Mouse (Mus musculus) stomach, adult 2 months (tissue): ENCODE data around the gene Ehmt1. TPM values are rescaled to one million over a fixed set of nuclear protein-coding genes. Genes with fewer than 3 reads are reported as not detected.

ENCODE experiments used
- polyA plus RNA-seq: library from polyadenylated mRNA; depleted of rRNA; stranded (reverse); fragments of >200 nt; gene quantifications from 2 replicates; pipeline ENCODE4 v1.2.3, GENCODE M21; 2012; rRNA removed

The Ehmt1 gene
- 19.1 and 23.2 TPM in 2 replicates for polyA plus RNA-seq

DNA sequence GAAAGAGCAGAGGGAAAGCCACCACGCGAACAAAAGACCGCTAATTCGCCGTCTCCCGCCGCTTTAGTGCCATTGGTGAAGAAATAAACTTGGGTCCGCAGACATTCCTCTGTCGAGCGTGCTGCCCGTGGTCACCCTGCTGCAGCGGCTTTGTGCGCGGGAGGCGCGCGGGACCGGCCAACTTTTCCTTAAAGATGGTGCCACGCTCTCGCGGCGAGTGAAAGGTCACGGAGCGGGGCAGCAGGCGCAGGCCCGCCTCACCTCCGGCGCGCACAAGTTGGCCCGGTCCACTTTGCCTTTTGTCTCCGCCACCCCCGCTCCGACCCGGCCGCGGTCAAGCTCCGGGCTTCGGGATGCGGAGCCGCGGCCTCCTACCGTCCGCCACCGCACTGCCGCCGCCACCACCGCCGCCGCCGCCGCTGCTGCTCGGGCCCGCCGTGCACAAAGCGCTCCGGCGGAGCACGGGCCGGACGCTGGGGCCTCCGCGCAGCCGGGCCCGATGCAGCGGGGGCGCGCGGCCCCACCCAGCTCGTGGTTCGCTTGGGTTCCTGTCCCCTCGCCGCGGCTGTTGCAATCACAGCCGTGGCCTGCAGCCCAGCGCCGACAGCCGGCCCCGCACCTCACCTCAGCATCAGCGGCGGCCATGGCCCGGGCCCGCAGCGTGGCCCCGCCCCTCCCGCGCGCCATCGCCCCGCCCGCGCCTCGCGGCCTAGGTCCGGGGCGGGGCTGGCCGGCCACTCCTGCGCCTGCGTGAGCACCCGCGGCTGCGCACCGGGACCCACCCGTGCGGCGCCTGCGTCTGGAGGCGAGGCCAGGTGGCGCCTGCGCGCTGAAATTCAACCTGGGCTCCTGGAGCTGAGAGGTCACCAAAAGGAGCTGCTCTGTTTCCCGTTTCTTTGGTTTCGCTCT is at the start of gene Ehmt1:
Gene Ehmt1 (minus strand): TSS at position 685 of the 909 bp plus-strand sequence.

DNA sequence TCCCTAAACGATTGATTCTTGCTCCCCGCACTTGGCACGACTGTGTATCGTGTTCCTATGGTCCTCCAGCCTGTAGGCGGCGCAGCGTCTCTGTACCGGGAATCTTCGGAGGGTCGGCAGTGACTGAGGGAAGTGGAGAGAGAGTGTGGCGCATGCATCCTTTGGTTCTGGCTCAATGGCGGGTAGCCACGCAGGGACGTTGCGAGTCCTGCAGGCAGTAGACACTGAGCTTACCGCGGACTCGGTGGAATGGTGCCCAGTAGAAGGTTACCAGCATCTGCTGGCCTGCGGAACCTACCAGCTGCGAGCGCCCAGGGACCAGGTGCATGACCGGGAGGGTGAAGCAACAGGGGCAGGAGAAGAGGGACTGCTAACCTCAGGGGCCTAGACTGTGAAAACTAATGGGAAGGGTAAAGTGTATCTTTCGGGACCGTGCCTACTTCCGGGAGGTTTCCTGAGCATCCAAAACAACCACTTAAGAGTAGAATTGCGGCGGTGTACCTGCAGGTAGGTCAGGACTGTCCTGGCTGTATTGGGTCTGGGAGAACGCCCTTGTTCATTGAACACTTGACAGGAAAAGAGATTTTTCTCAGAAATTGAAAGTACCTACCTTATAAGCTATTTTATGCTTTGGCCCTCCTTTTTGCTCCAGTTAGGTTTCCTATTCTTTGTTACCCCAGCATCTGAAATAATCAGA is 43.0 kb upstream of the Ehmt1 start, which contains the start of gene Dph7:
Gene Dph7 (plus strand): TSS at position 97 of the 697 bp plus-strand sequence.

DNA sequence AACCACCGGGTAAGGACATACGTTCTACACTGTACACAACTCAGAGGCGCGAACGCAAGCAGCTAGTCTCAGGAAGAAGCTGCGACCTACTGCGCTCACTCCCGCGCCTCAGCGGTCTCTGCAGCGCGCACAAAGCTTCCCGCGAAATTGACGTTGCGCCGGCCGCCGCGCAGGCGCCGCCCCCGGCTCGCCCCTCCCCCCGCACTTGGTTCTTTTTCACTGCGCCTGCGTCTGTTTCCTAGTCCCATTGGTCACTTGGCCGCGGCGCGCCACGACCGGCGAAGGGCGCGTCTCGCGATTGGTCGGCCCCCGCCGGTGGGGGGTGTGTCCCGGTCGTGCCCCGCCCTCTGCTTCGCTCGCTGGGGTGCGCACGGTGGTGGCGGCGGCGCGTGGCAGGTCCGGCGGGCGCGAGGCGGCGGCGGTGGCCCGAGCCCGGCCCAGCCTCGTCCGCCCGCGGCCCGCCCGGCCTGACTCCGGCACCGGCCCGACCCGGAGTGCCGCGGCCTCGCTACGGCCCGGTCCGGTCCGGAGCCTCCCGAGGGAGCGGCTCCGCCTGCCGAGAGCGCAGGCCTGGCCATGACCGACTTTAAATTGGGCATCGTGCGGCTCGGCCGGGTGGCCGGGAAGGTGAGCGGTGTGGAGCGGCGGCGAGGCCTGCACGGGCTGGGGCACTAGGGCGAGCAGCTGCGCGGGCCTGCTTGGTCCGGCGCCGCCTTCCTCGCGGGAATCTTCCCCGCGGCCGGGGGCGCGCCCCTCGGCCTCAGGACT is 30.2 kb upstream of the Ehmt1 start, which contains the start of gene Zmynd19:
Gene Zmynd19 (plus strand): TSS at position 372 of the 768 bp plus-strand sequence.

DNA sequence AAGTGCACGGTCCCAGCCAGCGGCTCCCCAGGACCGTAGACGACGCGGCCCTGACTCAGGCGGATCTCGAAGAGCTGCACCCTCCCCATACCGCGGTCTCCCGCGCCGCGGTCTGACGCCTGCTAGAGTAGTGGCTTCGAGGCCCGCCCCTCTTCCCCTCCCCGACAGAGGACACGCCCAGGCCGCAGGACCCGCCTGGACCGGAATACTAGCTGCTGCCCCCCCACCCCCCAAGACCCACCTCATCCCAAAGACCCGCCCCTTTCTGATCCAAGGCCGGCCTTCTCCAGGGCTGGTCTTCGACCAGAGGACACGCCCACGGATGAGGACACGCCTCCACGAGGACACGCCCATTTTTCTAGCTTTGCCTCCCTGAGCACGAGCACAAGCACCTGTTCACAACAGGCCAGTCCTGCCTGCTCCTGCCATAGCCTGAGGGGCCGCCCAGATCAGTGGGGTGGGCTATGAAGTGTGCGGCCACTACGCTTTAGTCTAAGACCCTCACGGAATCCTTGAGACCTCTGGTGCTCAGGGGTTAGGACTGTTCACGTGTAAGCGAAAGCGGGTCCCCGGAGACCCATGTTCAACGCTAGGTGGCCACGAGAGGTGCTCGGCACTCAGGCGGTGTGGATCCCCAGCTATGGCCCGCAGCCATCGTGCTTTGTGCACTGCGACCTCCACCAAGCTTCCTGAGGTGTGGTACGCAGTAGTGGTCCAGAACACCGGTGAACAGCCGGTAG is 15.8 kb upstream of the Ehmt1 start, which contains the start of gene Arrdc1:
Gene Arrdc1 (minus strand): TSS at position 196 of the 740 bp plus-strand sequence.

DNA sequence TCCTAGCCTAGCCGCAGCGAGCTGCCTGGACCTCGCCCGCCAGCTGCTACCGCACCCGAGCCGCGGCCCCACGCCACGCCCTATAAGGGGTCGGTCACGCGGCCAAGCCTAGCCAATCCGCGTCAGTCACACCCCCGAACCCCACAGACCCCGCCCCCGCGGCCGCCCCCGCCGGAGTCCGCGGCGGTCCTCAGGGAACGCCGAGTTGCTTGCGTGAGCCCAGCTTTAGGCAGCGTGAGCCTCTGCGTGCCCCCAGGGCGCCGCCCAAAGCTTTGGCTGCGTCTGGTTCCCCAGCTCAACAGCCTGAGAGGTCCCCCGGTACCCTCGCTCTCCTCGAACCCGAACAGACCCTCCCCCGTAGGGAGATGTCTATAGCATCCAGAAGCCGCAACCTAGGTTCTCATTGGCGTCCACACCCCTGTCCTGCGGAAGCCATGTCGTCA is 156.3 kb downstream of the Ehmt1 start, which contains the start of gene Cacna1b:
Gene Cacna1b (minus strand): TSS at position 38 of the 443 bp plus-strand sequence.

Other genes starting within 250 kb of the Ehmt1 start
- 17.2 and 22.4 TPM in 2 replicates for gene Cacna1b, start 156.5 kb downstream of the Ehmt1 start, polyA plus RNA-seq
- gene Arrdc1, start 15.6 kb upstream of the Ehmt1 start, polyA plus RNA-seq: 215 and 266 TPM in 2 replicates
- 1.5 and 1.8 TPM in 2 replicates for gene Zmynd19, start 30.2 kb upstream of the Ehmt1 start, polyA plus RNA-seq
- gene Dph7, start 42.8 kb upstream of the Ehmt1 start, polyA plus RNA-seq: 2.6 and 4.0 TPM in 2 replicates
- 15.7 and 16.1 TPM in 2 replicates for gene Mrpl41, start 55.5 kb upstream of the Ehmt1 start, polyA plus RNA-seq
- 3.3 and 4.3 TPM in 2 replicates for gene Pnpla7, start 56.4 kb upstream of the Ehmt1 start, polyA plus RNA-seq
- 43.8 and 57.8 TPM in 2 replicates for gene Nsmf, start 134.7 kb upstream of the Ehmt1 start, polyA plus RNA-seq
- gene Entpd8, start 160.7 kb upstream of the Ehmt1 start, polyA plus RNA-seq: 6.6 and 9.0 TPM in 2 replicates
- gene Noxa1, start 175.5 kb upstream of the Ehmt1 start, polyA plus RNA-seq: 14.8 and 16.5 TPM in 2 replicates